ENCODE assay signal across 9 mouse cellular contexts in genomic region chr14:100283411-100284118, GRCm38 (mm10). TPM values are rescaled to one million over a fixed set of nuclear protein-coding genes. Genes with fewer than 3 reads are reported as not detected.
DNase-seq lines count a peak whose midpoint lies in the region; ATAC-seq and TF ChIP-seq lines count a peak whose summit lies in the region.
"Had no signal": no experiment of that assay in that cellular context is flagged by ENCODE, and none has a peak within 500 bp of the region (broad histone marks: within the 10 kb centered on the region; RNA-seq: fewer than 3 reads in every experiment).

No protein-coding gene starts in this region.

- peaks cover 6% of the 10 kb centered on the region; the same call in 1 of the 2 replicates for H3K9me3 ChIP-seq in intestine, embryonic 16.5 days (ENCODE audit: control insufficient read depth, low read length)
- H3K9me3 ChIP-seq in liver, embryonic 15.5 days (replicated peaks) = no peaks in the 10 kb centered on the region

- WGBS in intestine, embryonic 16.5 days = under 1% methylated on average over 27 of the region's 27 CpGs
- 4% methylated on average over 27 of the region's 27 CpGs for WGBS in liver, embryonic 15.5 days (ENCODE audit: insufficient replicate concordance)

- ATAC-seq in intestine, embryonic 16.5 days = no peak
- ATAC-seq in liver, embryonic 15.5 days (ENCODE audit: insufficient read depth) = no peak

- H3K4me3 ChIP-seq in layer of hippocampus, adult 2 months = peak overlapping the region; percentile 61
- peak overlapping the region; percentile 74 for H3K4me3 ChIP-seq in intestine, embryonic 16.5 days (ENCODE audit: low read length)
- H3K4me3 ChIP-seq in liver, embryonic 15.5 days (replicated peaks) = peak overlapping the region; percentile 53

- peak overlapping the region; percentile 95 for H3K27ac ChIP-seq in layer of hippocampus, adult 2 months
- H3K27ac ChIP-seq in intestine, embryonic 16.5 days (ENCODE audit: low read length) = peak overlapping the region; percentile 80
- H3K27ac ChIP-seq in liver, embryonic 15.5 days (replicated peaks) = peak overlapping the region; percentile 53
- H3K27ac ChIP-seq: macrophage had no signal

- H3K9ac ChIP-seq in intestine, embryonic 16.5 days (ENCODE audit: low read depth, low read length) = peak overlapping the region; percentile 77
- H3K9ac ChIP-seq in liver, embryonic 15.5 days = peak overlapping the region; percentile 30; the same call in 1 of the 2 replicates

- no peak for DNase-seq in layer of hippocampus, adult 2 months (ENCODE audit: low spot score in 2 of 2)
- no peak for DNase-seq in layer of hippocampus, postnatal 25 days (ENCODE audit: extremely low spot score in 1 of 2, low spot score in 1 of 2)
- peak; percentile 28 for DNase-seq in cerebellum, adult 8-10 months
- DNase-seq in gastrocnemius, adult 8-10 months (ENCODE audit: low spot score in 2 of 2) = peak; percentile 14 to 16
- DNase-seq in retina, postnatal 1 day = peak; percentile 62
- no peak for DNase-seq in thymus, postnatal 14 days

- H3K36me3 ChIP-seq in intestine, embryonic 16.5 days (ENCODE audit: control insufficient read depth, insufficient read depth, low read length) = no peaks in the 10 kb centered on the region
- H3K36me3 ChIP-seq in liver, embryonic 15.5 days (replicated peaks) = no peaks in the 10 kb centered on the region

- H3K4me2 ChIP-seq in intestine, embryonic 16.5 days (ENCODE audit: low read depth, low read length) = peak overlapping the region; percentile 94
- peak overlapping the region; percentile 44 for H3K4me2 ChIP-seq in liver, embryonic 15.5 days

- H3K4me1 ChIP-seq in intestine, embryonic 16.5 days (ENCODE audit: control insufficient read depth, insufficient read depth, low read length) = peaks cover 15% of the 10 kb centered on the region
- H3K4me1 ChIP-seq in liver, embryonic 15.5 days (replicated peaks) = no peaks in the 10 kb centered on the region

- H3K27me3 ChIP-seq in intestine, embryonic 16.5 days (replicated peaks; ENCODE audit: control insufficient read depth, insufficient read depth, low read length) = no peaks in the 10 kb centered on the region
- peaks cover 46% of the 10 kb centered on the region for H3K27me3 ChIP-seq in liver, embryonic 15.5 days

- TF ChIP-seq CTCF in layer of hippocampus, adult 2 months (conservative IDR thresholded peaks at IDR 0.05) = no peak

RNA-seq across cellular contexts. Expression of gene Klf12, which starts 0.9 kb away (rescaled TPM):
- total RNA-seq in layer of hippocampus, adult 2 months (2021) = 10 to 100 TPM; 39.2 to 40.1 TPM
- total RNA-seq in layer of hippocampus, postnatal 25 days (2021) = 10 to 100 TPM; 32.9 to 40.6 TPM
- total RNA-seq in gastrocnemius, adult 8-10 months (2022) = 10 to 100 TPM in 3 of 4 experiments, 1 to 10 TPM in 1; 9.4 to 13.8 (median 12.7) TPM
- 8.0 and 8.6 TPM in 2 replicates for polyA plus RNA-seq in intestine, embryonic 16.5 days (2015; fragmentation: Nextera tagmentation; extraction: Ambion mirVana)
- polyA plus RNA-seq in liver, embryonic 15.5 days (2015; fragmentation: Nextera tagmentation; extraction: Ambion mirVana) = 5.7 and 6.2 TPM in 2 replicates
- polyA plus RNA-seq: macrophage had no signal

Comparison
In these comparisons a context has a peak if more than half of its experiments do, and no peak if none do; other contexts are left out.
1. DNase-seq: peak in cerebellum, adult 8-10 months (single experiment), gastrocnemius, adult 8-10 months (2 of 2) and retina, postnatal 1 day (single experiment); none in layer of hippocampus, adult 2 months (0 of 2), layer of hippocampus, postnatal 25 days (0 of 2) and thymus, postnatal 14 days (single experiment).
2. Peak in every context shown above with its lines, with median percentiles within 50 percentile points of each other: H3K27ac ChIP-seq and H3K4me3 ChIP-seq.